Mouse (Mus musculus): ENCODE results near the gene Ngdn. TPM values are rescaled to one million over a fixed set of nuclear protein-coding genes. Genes with fewer than 3 reads are reported as not detected.
"Not testable (repeated sequence)": the region's sequence is repeated elsewhere in the genome, so short reads cannot be mapped to it uniquely, and the experiment has no call there.

Gene Ngdn
- polyA plus RNA-seq, 1 experiment, result 17.0 TPM

DNA sequence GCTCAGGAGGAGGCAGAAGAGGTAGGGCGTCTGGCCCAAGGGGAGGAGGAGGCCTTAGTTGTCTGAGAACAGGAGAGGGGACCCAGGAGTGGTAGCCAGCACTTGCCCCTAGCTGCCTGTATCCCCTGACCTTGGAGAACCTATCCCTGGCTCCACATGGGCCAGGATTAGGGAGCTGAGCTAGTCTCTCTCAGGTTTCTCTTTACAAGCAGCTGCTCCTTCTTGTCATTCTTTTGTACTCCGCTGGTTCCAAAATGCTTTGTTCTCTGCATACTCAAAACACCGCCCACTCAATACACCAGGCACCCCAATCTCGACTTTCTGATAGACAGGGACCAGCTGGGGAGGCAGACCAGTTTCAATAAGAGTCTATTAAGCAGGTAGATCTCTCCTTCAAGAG lies 18.0 kb upstream of the Ngdn start:
- TF ChIP-seq POLR2A (IDR thresholded peaks at IDR 0.05; ENCODE audit: borderline replicate concordance, extremely low read depth, low read depth, low read length), result no peak
- TF ChIP-seq CTCF (IDR thresholded peaks at IDR 0.05; ENCODE audit: insufficient read depth, low read length), result no peak
- WGBS, result 64% methylated on average over 4 of the region's 4 CpGs
- DNase-seq, result no peak
- no peak overlapping the region for H3K4me3 ChIP-seq (replicated peaks; ENCODE audit: extremely low read depth, low read depth, low read length)
- no peaks in the 10 kb centered on the region; the same call in 1 of the 2 replicates for H3K4me1 ChIP-seq (ENCODE audit: control insufficient read depth, insufficient read depth, low read length)

DNA sequence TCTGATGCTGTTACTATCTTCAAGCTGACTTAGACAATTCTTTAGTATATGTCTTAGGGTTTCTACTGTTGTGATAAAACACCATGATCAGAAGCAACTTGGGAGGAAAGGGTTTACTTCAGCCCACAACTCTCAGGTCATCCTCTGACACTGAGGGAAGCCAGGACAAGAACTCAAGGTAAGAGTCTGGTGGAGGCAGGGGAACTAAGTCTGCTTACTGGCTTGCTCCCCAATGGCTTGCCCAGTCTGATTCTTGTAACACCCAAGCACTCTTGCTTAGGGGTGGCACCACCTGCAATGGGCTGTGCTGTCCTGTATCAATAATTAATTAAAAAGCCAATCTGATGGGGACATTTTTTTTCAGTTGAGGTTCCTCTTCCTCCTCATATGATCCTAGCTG lies 16.6 kb upstream of the Ngdn start:
- no peak for DNase-seq
- TF ChIP-seq CTCF (IDR thresholded peaks at IDR 0.05; ENCODE audit: insufficient read depth, low read length), result no peak
- TF ChIP-seq POLR2A (IDR thresholded peaks at IDR 0.05; ENCODE audit: borderline replicate concordance, extremely low read depth, low read depth, low read length), result no peak

DNA sequence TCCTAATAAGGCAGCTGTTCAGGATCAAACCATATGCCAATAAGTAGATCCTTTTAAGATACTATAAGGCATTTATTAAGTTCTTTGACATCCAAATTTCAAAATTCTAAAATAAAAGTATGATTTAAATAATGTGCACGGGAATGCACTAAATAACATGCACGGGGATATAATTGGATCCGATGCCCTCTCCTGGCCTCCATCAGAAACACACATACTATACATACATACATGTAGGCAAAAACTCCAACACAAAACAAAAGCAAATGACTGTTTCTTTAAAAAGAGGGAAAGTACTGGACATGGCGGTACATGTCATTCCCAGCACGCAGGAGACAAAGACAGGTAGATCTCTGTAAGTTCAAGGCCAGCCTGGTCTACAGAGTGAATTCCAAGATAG lies 15.4 kb upstream of the Ngdn start:
- DNase-seq; H3K4me1 ChIP-seq (ENCODE audit: control insufficient read depth, insufficient read depth, low read length); H3K4me3 ChIP-seq (replicated peaks; ENCODE audit: extremely low read depth, low read depth, low read length): not testable (repeated sequence)
- WGBS, result 70% methylated on average over 5 of the region's 5 CpGs

More for the DNA sequence above, 16.6 kb upstream of the Ngdn start:
- Histone ChIP-seq H3K4me3 (replicated peaks; ENCODE audit: extremely low read depth, low read depth, low read length) (no peak overlapping the region), H3K4me1 (ENCODE audit: control insufficient read depth, insufficient read depth, low read length) (peaks cover 3% of the 10 kb centered on the region)

DNA sequence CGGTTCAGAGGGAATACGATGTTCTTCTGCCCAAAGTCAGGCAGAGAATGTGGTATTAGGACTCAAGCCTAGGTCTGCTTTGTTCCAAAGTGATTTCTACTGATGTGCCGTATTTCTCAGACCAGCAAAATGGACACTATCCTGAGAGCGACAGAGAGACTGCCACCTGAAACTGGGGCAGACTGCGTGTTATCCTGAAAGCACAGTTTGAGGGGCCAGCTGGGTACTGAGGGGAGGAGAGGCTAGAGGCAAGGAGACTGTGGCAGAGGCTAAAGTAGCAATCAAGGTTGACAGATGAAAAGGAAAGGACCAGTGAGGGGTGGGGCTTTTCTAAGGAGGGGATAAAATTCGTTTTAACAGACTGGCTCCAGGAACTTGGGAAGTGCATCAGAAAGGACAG lies 14.4 kb upstream of the Ngdn start:
- no peak for DNase-seq
- no peak for TF ChIP-seq CTCF (IDR thresholded peaks at IDR 0.05; ENCODE audit: insufficient read depth, low read length)
- no peak for TF ChIP-seq POLR2A (IDR thresholded peaks at IDR 0.05; ENCODE audit: borderline replicate concordance, extremely low read depth, low read depth, low read length)
- peaks cover 3% of the 10 kb centered on the region for H3K4me1 ChIP-seq (ENCODE audit: control insufficient read depth, insufficient read depth, low read length)
- 83% methylated on average over 6 of the region's 6 CpGs for WGBS
- no peak overlapping the region for H3K4me3 ChIP-seq (replicated peaks; ENCODE audit: extremely low read depth, low read depth, low read length)

DNA sequence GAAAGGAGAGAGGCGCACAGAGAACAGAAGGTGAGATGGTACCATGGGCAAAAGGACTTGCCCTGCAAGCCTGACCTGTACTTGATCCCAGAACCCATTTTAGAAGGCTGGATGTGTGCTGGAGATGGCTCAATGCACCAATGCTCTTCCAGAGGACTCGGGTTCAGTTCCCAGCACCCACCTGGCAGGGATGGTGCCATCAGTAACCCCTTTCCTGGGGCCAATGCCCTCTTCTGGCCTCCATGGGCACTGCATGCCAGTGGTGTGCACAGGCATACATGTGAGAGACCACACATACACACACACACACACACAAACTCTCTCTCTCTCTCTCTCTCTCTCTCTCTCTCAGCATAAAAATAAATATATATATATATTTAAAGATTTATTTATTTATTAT lies 13.8 kb upstream of the Ngdn start:
- WGBS, result 100% methylated on average over 2 of the region's 2 CpGs
- H3K4me3 ChIP-seq (replicated peaks; ENCODE audit: extremely low read depth, low read depth, low read length), result no peak overlapping the region
- DNase-seq, result no peak
- TF ChIP-seq CTCF (IDR thresholded peaks at IDR 0.05; ENCODE audit: insufficient read depth, low read length) (0 out of 2 replicates have a peak, but pooled peaks have one; percentile 12), POLR2A (IDR thresholded peaks at IDR 0.05; ENCODE audit: borderline replicate concordance, extremely low read depth, low read depth, low read length) (no peak)
- peaks cover 3% of the 10 kb centered on the region for H3K4me1 ChIP-seq (ENCODE audit: control insufficient read depth, insufficient read depth, low read length)

DNA sequence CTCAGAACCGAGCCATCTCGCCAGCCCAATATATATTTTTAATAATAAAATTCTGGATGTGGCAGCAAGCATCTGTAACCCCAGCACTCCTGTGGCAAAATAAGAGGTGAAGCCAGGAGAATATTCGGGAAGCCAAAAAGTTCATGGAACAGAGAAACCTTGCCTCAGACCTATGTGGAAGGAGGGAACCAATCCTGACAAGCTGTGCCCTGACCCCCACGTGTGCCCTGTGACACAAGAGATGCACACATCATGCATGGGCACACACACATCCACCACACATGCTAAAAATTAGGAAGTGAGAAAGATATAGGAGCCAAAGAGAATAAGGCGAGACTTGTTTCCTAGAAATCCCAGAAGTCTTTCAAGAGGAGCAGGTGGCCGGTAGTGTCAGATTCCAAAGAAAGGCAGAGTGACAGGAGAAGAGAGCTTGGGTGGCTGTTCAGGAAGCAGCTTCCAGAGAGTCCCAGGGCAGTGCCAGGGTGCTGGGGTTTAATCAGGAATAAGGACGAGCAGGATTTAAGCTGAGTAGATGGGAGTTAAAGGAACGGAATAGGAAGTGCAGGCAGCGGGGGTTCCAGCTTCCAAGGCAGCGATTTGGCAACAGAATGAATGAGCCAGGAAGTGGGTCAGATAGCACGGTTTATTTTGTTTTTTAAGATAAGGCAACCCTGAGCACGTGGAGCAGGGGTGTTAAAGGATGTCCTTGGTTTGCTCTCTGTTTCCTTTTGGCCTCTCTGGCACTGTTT lies 13.1 kb upstream of the Ngdn start:
- H3K4me1 ChIP-seq (ENCODE audit: control insufficient read depth, insufficient read depth, low read length), result peaks cover 3% of the 10 kb centered on the region
- DNase-seq, result no peak
- no peak for TF ChIP-seq POLR2A (IDR thresholded peaks at IDR 0.05; ENCODE audit: borderline replicate concordance, extremely low read depth, low read depth, low read length)
- TF ChIP-seq CTCF (IDR thresholded peaks at IDR 0.05; ENCODE audit: insufficient read depth, low read length), result no peak
- no peak overlapping the region for H3K4me3 ChIP-seq (replicated peaks; ENCODE audit: extremely low read depth, low read depth, low read length)
- WGBS, result 28% methylated on average over 12 of the region's 12 CpGs

DNA sequence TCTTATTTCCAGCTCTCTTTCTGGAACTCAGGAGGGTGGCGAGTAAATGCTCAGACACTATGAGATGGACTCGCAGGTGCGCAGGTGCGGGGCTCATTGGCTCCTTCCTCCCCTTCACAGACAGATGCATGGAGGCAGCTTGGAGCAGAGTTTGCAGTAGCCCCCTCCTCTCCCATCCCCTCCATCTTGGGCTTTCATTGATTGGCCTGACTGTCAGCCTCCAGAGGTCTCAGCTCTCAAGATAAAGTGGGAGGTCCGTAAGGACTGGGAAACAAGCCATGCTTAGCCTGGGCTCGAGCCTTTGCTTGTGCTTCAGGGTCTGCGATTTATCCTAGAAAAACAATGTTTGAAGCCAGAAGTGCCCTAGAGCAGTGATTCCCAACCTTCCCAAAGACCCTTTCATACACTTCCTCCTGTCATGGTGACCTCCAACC lies 12.6 kb upstream of the Ngdn start:
- H3K4me1 ChIP-seq (ENCODE audit: control insufficient read depth, insufficient read depth, low read length), result peaks cover 3% of the 10 kb centered on the region
- TF ChIP-seq CTCF (IDR thresholded peaks at IDR 0.05; ENCODE audit: insufficient read depth, low read length) (no peak), POLR2A (IDR thresholded peaks at IDR 0.05; ENCODE audit: borderline replicate concordance, extremely low read depth, low read depth, low read length) (no peak)
- 22% methylated on average over 7 of the region's 7 CpGs for WGBS
- H3K4me3 ChIP-seq (replicated peaks; ENCODE audit: extremely low read depth, low read depth, low read length), result no peak overlapping the region
- DNase-seq, result no peak

DNA sequence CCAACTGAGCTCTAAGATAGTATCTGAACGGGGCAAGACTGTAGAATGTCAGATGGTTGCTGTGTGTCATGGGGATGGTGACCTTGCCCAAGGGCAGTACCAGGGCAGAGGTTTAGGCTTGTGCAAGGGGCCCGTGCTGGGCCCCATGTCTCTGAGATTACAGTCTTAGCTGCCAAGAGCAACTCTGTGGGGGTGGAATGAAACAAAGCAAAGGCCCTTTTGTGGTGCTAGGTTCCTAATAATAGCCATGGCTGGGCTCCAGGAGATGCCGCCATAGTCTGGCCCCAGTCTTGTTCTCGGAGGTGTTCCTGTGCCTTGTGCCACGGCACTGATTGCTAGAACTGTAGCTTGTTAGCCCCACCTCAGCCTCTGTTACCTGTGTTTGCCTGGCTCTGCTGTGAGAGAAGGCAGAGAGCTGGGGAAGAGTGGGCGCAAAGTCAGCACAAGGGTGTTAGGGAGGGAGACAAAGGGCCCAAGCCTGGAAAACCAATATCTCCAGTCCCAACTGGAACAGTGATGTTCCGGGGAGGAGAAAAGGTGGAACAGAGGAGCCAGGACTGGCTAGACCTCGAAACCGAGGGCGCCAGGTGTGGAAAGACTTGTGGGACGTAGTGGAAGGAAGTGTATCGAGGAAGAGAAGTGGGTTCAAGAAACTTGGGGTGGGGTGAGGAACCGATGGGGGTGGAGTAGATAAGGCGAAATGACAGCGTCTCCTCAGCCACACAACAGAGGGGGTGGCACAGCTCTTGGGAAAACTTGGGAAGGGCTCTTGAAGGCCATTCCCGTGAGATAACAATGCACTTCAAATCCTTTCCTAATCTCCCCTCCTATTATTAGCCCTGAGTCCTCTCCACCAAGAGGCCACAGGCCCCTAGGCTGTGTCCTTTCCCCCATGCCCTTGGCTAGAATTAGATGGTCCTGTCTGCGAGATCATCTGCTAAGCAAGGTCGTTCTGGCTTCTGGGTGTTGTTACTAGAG lies 11.1 kb upstream of the Ngdn start:
- no peak overlapping the region for H3K4me3 ChIP-seq (replicated peaks; ENCODE audit: extremely low read depth, low read depth, low read length)
- TF ChIP-seq POLR2A (IDR thresholded peaks at IDR 0.05; ENCODE audit: borderline replicate concordance, extremely low read depth, low read depth, low read length), result no peak
- DNase-seq, result peak; percentile 35
- WGBS, result 53% methylated on average over 18 of the region's 18 CpGs
- peaks cover 3% of the 10 kb centered on the region for H3K4me1 ChIP-seq (ENCODE audit: control insufficient read depth, insufficient read depth, low read length)

DNA sequence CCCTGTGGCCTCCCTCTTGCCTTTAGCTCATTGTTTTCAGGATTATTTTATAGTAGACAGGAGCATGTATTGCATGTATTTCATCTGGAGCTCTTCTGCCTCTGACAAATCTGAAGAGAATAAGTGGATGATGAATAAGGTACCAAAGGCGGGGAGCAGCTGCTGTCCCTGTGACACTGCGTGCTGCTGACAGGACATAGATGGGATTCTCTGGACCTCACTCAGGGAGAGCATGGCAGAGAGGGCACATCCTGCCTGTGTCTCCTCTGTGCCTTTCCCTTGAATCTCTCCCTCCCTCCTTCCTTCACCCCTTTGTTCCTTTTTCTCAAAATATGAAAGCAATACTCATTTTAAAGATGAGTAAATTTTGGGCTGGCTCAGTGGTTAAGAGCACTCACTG lies 9.7 kb upstream of the Ngdn start:
- no peak for TF ChIP-seq CTCF (IDR thresholded peaks at IDR 0.05; ENCODE audit: insufficient read depth, low read length)
- TF ChIP-seq POLR2A (IDR thresholded peaks at IDR 0.05; ENCODE audit: borderline replicate concordance, extremely low read depth, low read depth, low read length), result no peak
- Histone ChIP-seq H3K4me1 (ENCODE audit: control insufficient read depth, insufficient read depth, low read length) (peaks cover 3% of the 10 kb centered on the region), H3K4me3 (replicated peaks; ENCODE audit: extremely low read depth, low read depth, low read length) (no peak overlapping the region)
- 67% methylated on average over 2 of the region's 2 CpGs for WGBS
- DNase-seq, result no peak

All from lung, adult 2 months (tissue).